Mouse (Mus musculus) liver, embryonic 15.5 days (tissue): ENCODE measurements around the gene Col15a1. TPM values are rescaled to one million over a fixed set of nuclear protein-coding genes. Genes with fewer than 3 reads are reported as not detected.

Experiments used
- ATAC-seq: fragments of 200-750 bp; cut with Nextera tagmentation; 2 replicates; pipeline ENCODE4 v1.8.0; 2017; ENCODE audit warnings: moderate number of reproducible peaks, mild to moderate bottlenecking, moderate library complexity; ENCODE audit not compliant: insufficient read depth
- H3K27ac ChIP-seq: fragments of 300-500 bp; sonication (generic); replicated peaks from 2 replicates; pipeline ENCODE4 v1.5.1; 2015; ENCODE audit warnings: mild to moderate bottlenecking, inconsistent platforms
- H3K27me3 ChIP-seq: fragments of 300-500 bp; sonication (generic); 2 replicates; pipeline ENCODE4 v1.6.1; 2015; ENCODE audit warnings: mild to moderate bottlenecking, inconsistent platforms
- H3K36me3 ChIP-seq: fragments of 300-500 bp; sonication (generic); replicated peaks from 2 replicates; pipeline ENCODE4 v1.6.1; 2015; ENCODE audit warnings: moderate library complexity, mild to moderate bottlenecking, inconsistent platforms
- H3K4me1 ChIP-seq: fragments of 300-500 bp; sonication (generic); replicated peaks from 2 replicates; pipeline ENCODE4 v1.6.1; 2015; ENCODE audit warnings: inconsistent platforms
- H3K4me2 ChIP-seq: fragments of 300-500 bp; sonication (generic); 2 replicates; pipeline ENCODE4 v1.6.1; 2015; ENCODE audit warnings: moderate library complexity, mild to moderate bottlenecking, inconsistent platforms
- H3K4me3 ChIP-seq: fragments of 300-500 bp; sonication (generic); replicated peaks from 2 replicates; pipeline ENCODE4 v1.5.1; 2015; ENCODE audit warnings: mild to moderate bottlenecking, inconsistent platforms
- H3K9ac ChIP-seq: fragments of 300-500 bp; sonication (generic); 2 replicates; pipeline ENCODE4 v1.6.1; 2015; ENCODE audit warnings: moderate library complexity, mild to moderate bottlenecking, inconsistent platforms
- H3K9me3 ChIP-seq: fragments of 300-500 bp; sonication (generic); replicated peaks from 2 replicates; pipeline ENCODE4 v1.6.1; 2016; ENCODE audit warnings: inconsistent platforms
- WGBS: fragments of 180-500 bp; shearing (Covaris S2); methylation state at CpG from one replicate; pipeline ENCODE4 v1.1.7; 2015; ENCODE audit warnings: mixed read lengths; ENCODE audit not compliant: insufficient replicate concordance; 5-methylcytosine and 5-hydroxymethylcytosine counted together
- polyA plus RNA-seq: library from polyadenylated mRNA; unstranded; fragments of >200 nt; fragmentation: Nextera tagmentation; extraction: Ambion mirVana; gene quantifications from 2 replicates; pipeline ENCODE4 v1.2.1, GENCODE M21; 2015

Gene Col15a1
- polyA plus RNA-seq, 1 experiment from 2014 or later, result 0.53 TPM

GRCm38 (mm10) chr4:47230498-47230897 is 22.5 kb downstream of the Col15a1 start:
- H3K9ac ChIP-seq, result no peak overlapping the region
- no peak overlapping the region for H3K4me3 ChIP-seq
- 60% methylated on average over 7 of the region's 7 CpGs for WGBS
- H3K4me2 ChIP-seq, result no peak overlapping the region
- H3K36me3 ChIP-seq, result no peaks in the 10 kb centered on the region
- no peaks in the 10 kb centered on the region for H3K9me3 ChIP-seq
- H3K27ac ChIP-seq, result no peak overlapping the region
- ATAC-seq, result no peak
- no peaks in the 10 kb centered on the region for H3K27me3 ChIP-seq
- no peaks in the 10 kb centered on the region for H3K4me1 ChIP-seq

GRCm38 (mm10) chr4:47231322-47231721 is 23.4 kb downstream of the Col15a1 start:
- WGBS, result 51% methylated on average over 6 of the region's 6 CpGs
- ATAC-seq, result no peak
- H3K9ac ChIP-seq, result no peak overlapping the region

GRCm38 (mm10) chr4:47233192-47233835 is 25.4 kb downstream of the Col15a1 start:
- H3K4me1 ChIP-seq, result no peaks in the 10 kb centered on the region
- no peak for ATAC-seq
- no peak overlapping the region for H3K9ac ChIP-seq
- H3K4me3 ChIP-seq, result no peak overlapping the region
- no peaks in the 10 kb centered on the region for H3K9me3 ChIP-seq
- no peaks in the 10 kb centered on the region for H3K27me3 ChIP-seq
- H3K36me3 ChIP-seq, result no peaks in the 10 kb centered on the region
- 53% methylated on average over 14 of the region's 14 CpGs for WGBS
- no peak overlapping the region for H3K27ac ChIP-seq
- no peak overlapping the region for H3K4me2 ChIP-seq

More at GRCm38 (mm10) chr4:47231322-47231721, 23.4 kb downstream of the Col15a1 start:
- no peak overlapping the region for H3K27ac ChIP-seq
- no peaks in the 10 kb centered on the region for H3K4me1 ChIP-seq
- H3K36me3 ChIP-seq, result no peaks in the 10 kb centered on the region
- no peak overlapping the region for H3K4me3 ChIP-seq
- no peak overlapping the region for H3K4me2 ChIP-seq
- H3K27me3 ChIP-seq, result no peaks in the 10 kb centered on the region
- H3K9me3 ChIP-seq, result no peaks in the 10 kb centered on the region

- 14% methylated on average over 17 of the region's 17 CpGs for WGBS
- no peak for ATAC-seq
- no peaks in the 10 kb centered on the region for H3K4me1 ChIP-seq
Observed at GRCm38 (mm10) chr4:47234667-47235267, 26.8 kb downstream of the Col15a1 start.

GRCm38 (mm10) chr4:47235312-47235711 is 27.4 kb downstream of the Col15a1 start:
- Histone ChIP-seq H3K9ac (no peak overlapping the region), H3K36me3 (no peaks in the 10 kb centered on the region), H3K27ac (no peak overlapping the region), H3K4me2 (no peak overlapping the region), H3K4me3 (no peak overlapping the region), H3K27me3 (no peaks in the 10 kb centered on the region), H3K4me1 (no peaks in the 10 kb centered on the region), H3K9me3 (no peaks in the 10 kb centered on the region)
- 38% methylated on average over 3 of the region's 3 CpGs for WGBS
- no peak for ATAC-seq

More at GRCm38 (mm10) chr4:47234667-47235267, 26.8 kb downstream of the Col15a1 start:
- H3K27me3 ChIP-seq, result no peaks in the 10 kb centered on the region
- H3K4me3 ChIP-seq, result no peak overlapping the region
- no peak overlapping the region for H3K27ac ChIP-seq
- no peaks in the 10 kb centered on the region for H3K9me3 ChIP-seq
- H3K36me3 ChIP-seq, result no peaks in the 10 kb centered on the region
- H3K9ac ChIP-seq, result no peak overlapping the region
- no peak overlapping the region for H3K4me2 ChIP-seq

- ATAC-seq, result no peak
- H3K4me3 ChIP-seq, result no peak overlapping the region
- H3K36me3 ChIP-seq, result no peaks in the 10 kb centered on the region
- H3K27me3 ChIP-seq, result no peaks in the 10 kb centered on the region
- 63% methylated on average over 7 of the region's 7 CpGs for WGBS
- H3K9me3 ChIP-seq, result no peaks in the 10 kb centered on the region
- no peak overlapping the region for H3K9ac ChIP-seq
- H3K4me1 ChIP-seq, result no peaks in the 10 kb centered on the region
- H3K27ac ChIP-seq, result no peak overlapping the region
- no peak overlapping the region for H3K4me2 ChIP-seq
Observed at GRCm38 (mm10) chr4:47236104-47236503, 28.1 kb downstream of the Col15a1 start.

GRCm38 (mm10) chr4:47237220-47237619 is 29.3 kb downstream of the Col15a1 start:
- H3K27ac ChIP-seq, result no peak overlapping the region
- no peaks in the 10 kb centered on the region for H3K27me3 ChIP-seq
- no peak overlapping the region for H3K9ac ChIP-seq
- H3K36me3 ChIP-seq, result no peaks in the 10 kb centered on the region
- no peak overlapping the region for H3K4me3 ChIP-seq
- no peaks in the 10 kb centered on the region for H3K9me3 ChIP-seq
- 48% methylated on average over 15 of the region's 15 CpGs for WGBS
- H3K4me2 ChIP-seq, result no peak overlapping the region
- H3K4me1 ChIP-seq, result no peaks in the 10 kb centered on the region
- no peak for ATAC-seq

- Histone ChIP-seq H3K4me3 (no peak overlapping the region), H3K27ac (no peak overlapping the region), H3K4me2 (no peak overlapping the region), H3K9me3 (no peaks in the 10 kb centered on the region), H3K9ac (no peak overlapping the region), H3K27me3 (no peaks in the 10 kb centered on the region), H3K36me3 (no peaks in the 10 kb centered on the region), H3K4me1 (no peaks in the 10 kb centered on the region)
- ATAC-seq, result no peak
- WGBS, result 60% methylated on average over 6 of the region's 6 CpGs
Observed at GRCm38 (mm10) chr4:47239114-47239513, 31.2 kb downstream of the Col15a1 start.

- Histone ChIP-seq H3K9ac (no peak overlapping the region), H3K27me3 (no peaks in the 10 kb centered on the region), H3K36me3 (no peaks in the 10 kb centered on the region), H3K9me3 (no peaks in the 10 kb centered on the region), H3K4me3 (no peak overlapping the region), H3K4me2 (no peak overlapping the region), H3K27ac (no peak overlapping the region), H3K4me1 (0 out of 2 replicates have a peak, but pooled peaks cover 2% of the 10 kb centered on the region)
- 60% methylated on average over 5 of the region's 5 CpGs for WGBS
- no peak for ATAC-seq
Observed at GRCm38 (mm10) chr4:47240901-47241300, 32.9 kb downstream of the Col15a1 start.

GRCm38 (mm10) chr4:47242127-47242526 is 34.2 kb downstream of the Col15a1 start:
- no peak for ATAC-seq
- H3K27me3 ChIP-seq, result no peaks in the 10 kb centered on the region
- H3K4me3 ChIP-seq, result no peak overlapping the region
- no peak overlapping the region for H3K4me2 ChIP-seq
- 0 out of 2 replicates have a peak, but pooled peaks cover 2% of the 10 kb centered on the region for H3K4me1 ChIP-seq
- WGBS, result 65% methylated on average over 4 of the region's 4 CpGs
- H3K36me3 ChIP-seq, result no peaks in the 10 kb centered on the region
- no peak overlapping the region for H3K9ac ChIP-seq
- no peaks in the 10 kb centered on the region for H3K9me3 ChIP-seq
- no peak overlapping the region for H3K27ac ChIP-seq

- no peak overlapping the region for H3K27ac ChIP-seq
- 0 out of 2 replicates have a peak, but pooled peaks cover 2% of the 10 kb centered on the region for H3K4me1 ChIP-seq
- H3K9me3 ChIP-seq, result no peaks in the 10 kb centered on the region
- H3K27me3 ChIP-seq, result no peaks in the 10 kb centered on the region
- WGBS, result 55% methylated on average over 6 of the region's 6 CpGs
- H3K9ac ChIP-seq, result no peak overlapping the region
- H3K4me3 ChIP-seq, result no peak overlapping the region
- H3K4me2 ChIP-seq, result no peak overlapping the region
- H3K36me3 ChIP-seq, result no peaks in the 10 kb centered on the region
- ATAC-seq, result no peak
Observed at GRCm38 (mm10) chr4:47244651-47245050, 36.7 kb downstream of the Col15a1 start.
